Mouse (Mus musculus) erythroblast, embryonic 14.5 days (primary cell): ENCODE measurements at regions not wholly inside any gene's neighbourhood (a gene's known extent, or its start where the extent isn't known, plus 50 kb on each side); places are given as distances from the start of the nearest gene placed in this dataset.

Experiments
- GATA1 ChIP-seq: IDR thresholded peaks from 2 replicates; pipeline ENCODE4 v1.6.1; 2012; ENCODE audit warnings: low read length, inconsistent platforms, mixed read lengths
- TAL1 ChIP-seq: IDR thresholded peaks from 3 replicates; pipeline ENCODE4 v1.6.1; 2012; ENCODE audit warnings: low read length, inconsistent platforms, mixed read lengths

DNA sequence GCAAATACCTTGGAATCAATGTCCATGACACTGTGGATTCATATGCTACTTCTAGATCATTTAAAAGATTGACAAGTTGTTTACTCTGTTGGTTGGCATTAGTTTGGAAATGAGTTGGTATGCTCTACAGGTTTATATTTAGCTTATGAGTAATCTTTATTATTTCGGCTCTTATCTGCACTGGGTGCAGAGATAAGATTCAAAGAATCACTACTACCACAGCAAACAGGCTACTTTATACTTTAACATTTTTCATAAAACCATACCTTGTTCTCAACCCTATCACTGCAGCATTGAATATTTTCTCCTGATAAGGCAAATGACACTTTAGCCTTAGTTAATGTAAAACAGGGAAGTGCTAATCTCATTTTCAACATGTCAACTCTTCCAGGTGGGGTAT is 153.7 kb upstream of the Tmem161b start:
- no peak for TF ChIP-seq TAL1
- no peak for TF ChIP-seq GATA1
